Mouse (Mus musculus): Measurements from ENCODE around the gene Prkci. TPM values are rescaled to one million over a fixed set of nuclear protein-coding genes. Genes with fewer than 3 reads are reported as not detected.

Prkci gene
- polyA plus RNA-seq (2016; fragmentation: Nextera tagmentation; extraction: Ambion mirVana) = 37.7 and 39.2 TPM in 2 replicates

DNA sequence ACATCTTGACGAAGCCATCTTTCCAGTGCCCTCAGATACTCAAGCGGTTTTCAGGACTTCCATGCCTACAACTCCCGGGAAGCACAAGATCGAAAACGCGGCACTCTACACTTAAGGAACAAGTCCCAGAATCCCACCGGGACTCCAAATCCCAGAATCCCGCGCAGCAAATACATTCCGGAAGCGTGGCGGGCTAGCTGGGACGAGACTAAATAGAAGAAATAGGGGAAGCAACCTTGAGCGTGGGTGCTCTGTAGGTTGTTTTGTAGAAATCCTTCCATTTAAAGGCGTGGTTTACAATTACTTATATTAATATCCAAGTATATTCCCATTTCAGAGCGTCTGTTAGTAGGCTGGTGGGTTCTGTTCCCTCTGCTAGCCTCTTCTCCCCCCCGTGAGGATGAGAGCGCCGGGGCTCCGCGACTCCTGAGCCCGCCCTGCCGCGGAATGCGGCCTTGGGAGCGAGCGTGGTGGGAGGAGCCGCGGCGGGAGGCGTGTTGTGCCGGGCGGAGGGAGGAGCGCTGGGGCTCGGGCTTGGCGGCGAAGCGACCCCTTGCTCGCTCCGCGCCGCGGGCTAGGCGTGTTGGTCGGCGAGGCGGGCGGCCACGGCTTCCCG is at the start of gene Prkci:
TSS of gene Prkci (plus strand) at position 465 of the 616 bp plus-strand sequence.
- DNase-seq (ENCODE audit: extremely low spot score, low spot score) = peak; percentile 87
- H3K9me3 ChIP-seq = no peaks in the 10 kb centered on the region
- H3K27me3 ChIP-seq (ENCODE audit: poor library complexity, severe bottlenecking) = no peaks in the 10 kb centered on the region
- H3K4me1 ChIP-seq = peaks cover 39% of the 10 kb centered on the region
- H3K27ac ChIP-seq = peak within 1 kb of the TSS; percentile 94
- under 1% methylated on average over 50 of the region's 50 CpGs for WGBS
- no peaks in the 10 kb centered on the region for H3K36me3 ChIP-seq (replicated peaks)
- H3K4me3 ChIP-seq = peak within 1 kb of the TSS; percentile 94

DNA sequence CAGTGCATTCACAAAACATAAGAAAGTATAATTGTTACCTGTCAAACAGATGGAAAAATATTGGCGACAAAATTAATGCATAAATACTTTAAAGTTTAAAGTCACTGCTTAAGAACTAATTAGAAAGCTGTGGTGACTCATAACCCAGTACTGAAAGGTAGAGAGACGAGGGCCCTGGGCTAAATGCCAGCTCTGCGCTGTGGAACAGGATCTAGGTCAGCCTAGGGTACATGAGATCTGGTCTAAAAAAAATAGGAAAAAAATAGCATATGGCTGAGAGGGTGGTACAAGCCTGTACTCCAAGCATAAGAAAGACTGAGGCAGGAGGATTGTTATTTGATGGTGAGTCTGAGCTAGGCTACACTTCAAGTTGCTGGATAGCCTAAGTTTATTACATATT is 43.9 kb upstream of the Prkci start:
- no peaks in the 10 kb centered on the region for H3K9me3 ChIP-seq
- no peak for DNase-seq (ENCODE audit: extremely low spot score, low spot score)
- WGBS = 92% methylated on average over 3 of the region's 3 CpGs
- no peaks in the 10 kb centered on the region for H3K27me3 ChIP-seq (ENCODE audit: poor library complexity, severe bottlenecking)
- H3K4me3 ChIP-seq = no peak overlapping the region
- H3K36me3 ChIP-seq (replicated peaks) = peaks cover 86% of the 10 kb centered on the region
- no peaks in the 10 kb centered on the region for H3K4me1 ChIP-seq
- no peak overlapping the region for H3K27ac ChIP-seq

DNA sequence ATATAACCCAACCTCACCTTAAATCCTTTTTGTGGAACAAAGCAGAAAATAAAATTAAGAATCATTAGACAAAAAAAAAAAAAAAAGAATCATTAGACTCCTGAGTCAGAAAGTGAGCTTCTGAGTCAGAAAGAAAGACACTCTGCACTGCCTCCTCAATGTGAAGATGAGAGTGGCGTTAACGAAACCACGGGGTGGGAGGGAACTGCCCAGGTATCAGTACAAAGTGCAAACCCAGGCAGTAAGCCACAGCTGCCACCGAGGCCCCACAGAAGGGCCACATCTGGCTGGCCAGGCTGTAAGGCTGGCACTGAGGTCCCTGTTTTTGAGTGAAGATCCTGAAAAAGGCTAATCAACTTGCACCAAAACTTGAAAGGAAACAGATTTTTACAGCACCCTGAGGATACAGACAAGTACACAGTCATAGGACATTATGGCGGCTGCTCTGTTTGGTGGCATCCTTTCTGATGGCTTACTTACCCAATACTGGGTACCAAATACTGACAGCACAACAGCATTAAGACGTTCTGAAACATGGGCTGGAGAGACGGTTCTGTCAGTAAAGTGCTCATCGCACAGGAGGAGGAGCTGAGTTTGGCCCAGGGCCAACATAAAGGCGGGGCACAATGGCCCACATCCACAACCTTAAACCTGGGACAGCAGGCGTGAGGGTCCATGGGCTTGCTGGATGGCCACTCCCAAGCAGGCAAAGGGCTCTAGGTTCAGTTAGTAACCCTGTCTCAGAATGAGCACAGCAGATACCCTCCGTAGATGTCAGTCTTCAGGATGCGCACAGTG is 43.1 kb upstream of the Prkci start:
- 93% methylated on average over 12 of the region's 12 CpGs for WGBS
- Histone ChIP-seq H3K4me1 (no peaks in the 10 kb centered on the region), H3K4me3 (no peak overlapping the region), H3K9me3 (no peaks in the 10 kb centered on the region), H3K27ac (no peak overlapping the region), H3K36me3 (replicated peaks) (peaks cover 86% of the 10 kb centered on the region), H3K27me3 (ENCODE audit: poor library complexity, severe bottlenecking) (no peaks in the 10 kb centered on the region)
- DNase-seq (ENCODE audit: extremely low spot score, low spot score) = no peak

DNA sequence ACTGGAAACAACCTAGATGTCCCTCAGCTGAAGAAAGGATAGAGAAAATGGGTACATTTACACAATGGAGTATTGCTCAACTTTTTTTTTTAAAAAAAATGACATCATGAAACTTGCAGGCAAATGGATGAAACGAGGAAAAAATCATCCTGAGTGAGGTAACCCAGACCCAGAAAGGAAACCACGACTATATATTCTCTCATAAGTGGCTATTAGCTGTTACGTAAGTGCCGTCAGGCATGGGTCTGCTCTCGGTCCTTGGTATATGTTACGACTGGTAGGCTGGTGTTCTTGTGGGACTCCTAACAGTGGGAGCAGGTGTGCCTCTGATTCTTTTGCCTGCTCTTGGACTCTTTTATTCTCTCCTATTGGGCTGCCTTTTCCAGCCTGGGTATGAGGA is 39.2 kb upstream of the Prkci start:
- H3K9me3 ChIP-seq = no peaks in the 10 kb centered on the region
- no peak overlapping the region for H3K4me3 ChIP-seq
- 95% methylated on average over 6 of the region's 6 CpGs for WGBS
- peaks cover 91% of the 10 kb centered on the region for H3K36me3 ChIP-seq (replicated peaks)
- H3K27me3 ChIP-seq (ENCODE audit: poor library complexity, severe bottlenecking) = no peaks in the 10 kb centered on the region
- H3K27ac ChIP-seq = no peak overlapping the region
- DNase-seq (ENCODE audit: extremely low spot score, low spot score) = no peak
- peaks cover 12% of the 10 kb centered on the region for H3K4me1 ChIP-seq

DNA sequence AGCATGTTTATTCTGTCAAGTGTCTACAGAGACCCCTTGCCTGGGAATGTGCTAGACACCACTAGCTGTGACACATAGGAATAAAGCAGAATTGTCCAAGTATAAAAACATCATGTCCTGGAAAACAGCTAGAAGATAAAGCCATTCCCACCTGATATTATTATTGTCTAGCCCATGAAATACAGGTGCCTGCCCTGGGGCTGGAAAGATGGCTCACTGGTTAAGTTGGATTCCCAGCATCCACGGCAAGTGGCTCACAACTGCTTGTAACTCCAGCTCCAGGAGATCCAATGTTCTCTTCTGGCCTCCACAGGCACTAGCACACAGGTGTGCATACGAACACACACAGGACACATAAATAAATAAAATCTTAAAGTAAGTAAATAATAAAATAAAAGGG is 36.8 kb upstream of the Prkci start:
- H3K4me3 ChIP-seq = no peak overlapping the region
- H3K27me3 ChIP-seq (ENCODE audit: poor library complexity, severe bottlenecking) = no peaks in the 10 kb centered on the region
- H3K4me1 ChIP-seq = peaks cover 12% of the 10 kb centered on the region
- peaks cover 96% of the 10 kb centered on the region for H3K36me3 ChIP-seq (replicated peaks)
- WGBS = 79% methylated on average over 2 of the region's 2 CpGs
- no peak overlapping the region for H3K27ac ChIP-seq
- H3K9me3 ChIP-seq = peaks cover 8% of the 10 kb centered on the region; the same call in 1 of the 2 replicates
- DNase-seq (ENCODE audit: extremely low spot score, low spot score) = no peak

DNA sequence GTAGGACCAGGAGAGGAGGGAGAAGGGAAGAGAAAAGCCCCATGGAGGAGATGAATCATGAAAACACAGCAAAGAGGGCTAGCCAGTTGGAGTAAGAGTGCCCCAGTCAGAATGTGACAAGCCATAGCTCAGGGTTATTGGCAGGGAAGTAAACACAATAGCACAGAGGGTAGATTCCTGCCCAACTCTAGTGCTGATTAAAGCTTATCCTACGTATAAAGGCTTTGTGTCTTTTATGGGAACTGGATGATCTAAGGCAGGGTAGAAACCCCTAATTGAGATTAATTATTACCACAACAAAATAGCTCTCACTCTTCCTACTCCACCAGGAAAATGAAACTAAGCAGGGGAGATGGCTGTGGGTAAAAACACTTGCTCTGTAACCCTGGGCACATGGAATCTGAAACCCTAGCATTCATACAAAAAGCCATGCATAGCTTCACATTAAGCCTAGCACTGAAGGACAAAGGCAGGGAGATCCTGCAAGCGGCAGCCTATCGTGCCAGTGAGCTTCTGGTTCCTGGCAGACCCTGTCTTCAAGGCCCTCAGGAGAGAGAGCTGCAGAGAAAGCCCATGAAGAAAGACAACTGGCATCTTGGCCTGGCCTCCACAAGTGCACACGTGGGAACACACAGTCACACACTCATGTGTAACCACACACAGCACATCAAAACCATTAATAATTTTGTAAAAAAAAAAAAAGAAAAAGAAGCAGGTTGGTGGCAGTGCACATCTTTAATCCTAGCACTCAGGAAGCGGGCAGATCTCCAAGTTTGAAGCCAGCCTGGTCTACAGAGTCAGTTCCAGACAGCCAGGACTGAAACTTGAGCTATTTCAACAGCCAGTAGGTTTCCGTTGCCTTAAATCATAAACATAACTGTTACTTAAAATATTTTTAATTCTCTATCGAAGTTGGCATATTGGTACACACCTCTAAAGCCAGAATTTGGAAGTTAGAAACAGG is 35.4 kb upstream of the Prkci start:
- no peak overlapping the region for H3K4me3 ChIP-seq
- 78% methylated on average over 7 of the region's 7 CpGs for WGBS
- peaks cover 8% of the 10 kb centered on the region; the same call in 1 of the 2 replicates for H3K9me3 ChIP-seq
- H3K27me3 ChIP-seq (ENCODE audit: poor library complexity, severe bottlenecking) = no peaks in the 10 kb centered on the region
- peaks cover 96% of the 10 kb centered on the region for H3K36me3 ChIP-seq (replicated peaks)
- peaks cover 12% of the 10 kb centered on the region for H3K4me1 ChIP-seq
- DNase-seq (ENCODE audit: extremely low spot score, low spot score) = no peak
- 0 out of 2 replicates have a peak overlapping the region, but pooled peaks have one; percentile 9 for H3K27ac ChIP-seq

DNA sequence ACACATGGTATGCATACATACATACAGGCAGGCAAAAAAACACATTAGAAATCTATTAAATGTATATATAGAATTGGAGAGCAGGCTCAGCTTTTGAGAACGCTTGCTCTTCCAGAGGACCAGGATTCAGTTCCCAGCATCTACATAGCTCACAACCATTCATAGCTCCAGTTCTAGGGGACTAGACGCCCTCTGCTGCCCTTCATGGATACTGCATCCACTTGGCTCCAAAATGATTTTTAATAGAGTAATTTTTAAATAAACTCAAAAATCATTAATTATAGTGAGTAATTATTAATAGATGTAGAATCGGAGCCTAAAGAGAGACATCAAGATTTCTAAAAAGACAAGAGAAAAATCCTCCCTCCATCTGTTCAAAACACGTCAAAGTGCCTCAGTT is 32.4 kb upstream of the Prkci start:
- Histone ChIP-seq H3K4me1 (peaks cover 16% of the 10 kb centered on the region), H3K4me3 (no peak overlapping the region), H3K27me3 (ENCODE audit: poor library complexity, severe bottlenecking) (no peaks in the 10 kb centered on the region), H3K9me3 (peaks cover 8% of the 10 kb centered on the region; the same call in 1 of the 2 replicates), H3K36me3 (replicated peaks) (peaks cover 76% of the 10 kb centered on the region), H3K27ac (no peak overlapping the region)
- no peak for DNase-seq (ENCODE audit: extremely low spot score, low spot score)
- 94% methylated on average over 4 of the region's 4 CpGs for WGBS

DNA sequence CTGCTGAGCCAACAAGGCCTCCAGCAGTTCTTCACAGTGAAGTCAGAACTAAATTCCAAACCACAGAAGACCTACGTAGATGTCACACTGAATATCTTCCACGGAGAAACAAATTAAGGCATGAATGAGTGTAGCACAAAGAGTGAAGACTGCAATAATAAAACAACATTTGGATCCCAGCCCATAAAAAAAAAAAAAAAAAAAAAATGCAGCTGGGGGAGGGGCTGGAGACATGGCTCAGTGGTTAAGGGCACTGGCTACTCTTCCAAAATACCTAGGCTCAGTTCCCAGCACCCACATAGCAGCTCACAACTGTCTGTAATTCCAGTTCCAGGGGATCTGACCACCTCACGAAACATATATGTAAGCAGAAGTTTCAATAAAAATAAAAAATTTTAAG is 31.3 kb upstream of the Prkci start:
- no peaks in the 10 kb centered on the region for H3K27me3 ChIP-seq (ENCODE audit: poor library complexity, severe bottlenecking)
- WGBS = 90% methylated on average over 3 of the region's 3 CpGs
- H3K36me3 ChIP-seq (replicated peaks) = peaks cover 65% of the 10 kb centered on the region
- H3K4me3 ChIP-seq = no peak overlapping the region
- H3K27ac ChIP-seq = no peak overlapping the region
- peaks cover 23% of the 10 kb centered on the region for H3K4me1 ChIP-seq
- peaks cover 8% of the 10 kb centered on the region; the same call in 1 of the 2 replicates for H3K9me3 ChIP-seq
- DNase-seq (ENCODE audit: extremely low spot score, low spot score) = no peak

DNA sequence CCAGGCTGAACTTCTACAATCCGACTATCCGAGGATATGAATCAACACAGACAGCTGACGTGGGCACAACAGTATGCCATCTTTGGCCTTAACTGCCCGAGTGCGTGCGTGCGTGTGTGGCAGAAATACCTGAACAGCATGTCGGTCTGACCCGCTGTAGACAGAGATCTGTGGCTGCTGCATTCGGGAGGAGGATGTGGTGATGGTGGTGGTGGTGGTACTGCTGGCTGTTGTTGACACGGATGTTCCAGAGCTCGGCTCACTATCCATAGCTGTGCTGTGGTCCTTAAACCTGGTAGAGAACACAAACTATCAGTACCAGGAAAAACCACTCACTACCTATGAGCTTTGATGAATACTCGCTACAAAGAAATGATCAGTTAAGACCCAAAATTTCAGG is 29.9 kb upstream of the Prkci start:
- no peak for DNase-seq (ENCODE audit: extremely low spot score, low spot score)
- Histone ChIP-seq H3K4me3 (no peak overlapping the region), H3K27me3 (ENCODE audit: poor library complexity, severe bottlenecking) (no peaks in the 10 kb centered on the region), H3K36me3 (replicated peaks) (peaks cover 51% of the 10 kb centered on the region), H3K9me3 (peaks cover 8% of the 10 kb centered on the region; the same call in 1 of the 2 replicates), H3K4me1 (peaks cover 21% of the 10 kb centered on the region), H3K27ac (no peak overlapping the region)
- WGBS = 96% methylated on average over 13 of the region's 13 CpGs

DNA sequence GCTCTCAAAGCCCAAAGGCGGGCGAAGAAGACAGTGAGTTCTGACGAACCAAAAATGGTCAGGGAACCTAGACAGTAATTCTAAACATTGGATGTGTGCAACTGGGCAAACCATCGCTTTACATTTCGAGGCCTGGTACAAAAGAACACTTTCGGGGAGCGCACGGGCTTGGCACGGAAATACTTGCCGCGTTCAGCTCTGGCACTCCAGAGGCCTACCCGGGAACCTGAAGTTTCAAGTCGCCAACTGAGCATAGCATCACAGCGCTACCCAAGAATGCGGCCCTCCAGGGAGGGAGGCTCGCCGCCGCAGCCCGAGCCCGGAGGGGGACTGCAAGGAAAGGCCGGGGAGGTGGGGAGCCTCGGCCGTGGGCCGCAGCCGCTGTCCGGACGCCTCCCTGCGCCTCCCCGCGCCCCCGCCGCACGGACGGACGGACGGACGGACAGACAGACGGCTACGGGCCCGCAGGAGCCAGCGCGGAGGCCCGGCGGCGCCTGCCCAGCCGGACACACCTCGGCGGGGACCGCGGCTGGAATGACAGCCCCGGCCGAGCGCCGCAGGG is 26.9 kb upstream of the Prkci start:
- Histone ChIP-seq H3K9me3 (no peaks in the 10 kb centered on the region), H3K4me3 (peak overlapping the region; percentile 99), H3K27me3 (ENCODE audit: poor library complexity, severe bottlenecking) (no peaks in the 10 kb centered on the region), H3K4me1 (peaks cover 21% of the 10 kb centered on the region), H3K27ac (peak overlapping the region; percentile 94), H3K36me3 (replicated peaks) (peaks cover 26% of the 10 kb centered on the region)
- WGBS = under 1% methylated on average over 52 of the region's 54 CpGs
- peak; percentile 60 for DNase-seq (ENCODE audit: extremely low spot score, low spot score)

DNA sequence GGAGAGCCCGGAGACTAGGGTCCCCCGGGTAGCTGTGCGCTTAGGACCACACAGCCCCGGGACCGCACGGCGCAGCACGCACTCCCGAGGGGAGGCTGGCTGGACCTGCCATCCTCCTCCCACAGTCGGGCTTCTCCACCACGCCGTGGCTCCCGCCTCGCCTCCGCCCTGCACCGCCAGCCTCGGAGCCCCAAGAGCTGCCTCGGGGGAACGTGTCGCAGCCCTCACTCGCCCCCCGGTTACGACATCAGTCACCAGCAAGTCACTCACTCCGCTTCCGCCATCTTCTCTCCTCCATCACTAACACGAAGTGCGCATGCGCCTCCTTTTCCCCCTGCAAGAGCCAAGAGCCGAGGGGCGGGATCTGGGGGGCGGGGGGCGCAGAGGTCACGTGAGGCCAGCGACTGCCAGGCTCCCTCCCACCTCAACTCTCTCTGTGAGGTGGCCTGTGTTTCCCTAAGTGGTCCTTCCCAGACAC is 26.4 kb upstream of the Prkci start, which contains the start of gene Phc3:
TSS of gene Phc3 (minus strand) at position 312 of the 478 bp plus-strand sequence.
- H3K27ac ChIP-seq = peak within 1 kb of the TSS; percentile 94
- H3K27me3 ChIP-seq (ENCODE audit: poor library complexity, severe bottlenecking) = no peaks in the 10 kb centered on the region
- H3K9me3 ChIP-seq = no peaks in the 10 kb centered on the region
- H3K36me3 ChIP-seq (replicated peaks) = peaks cover 20% of the 10 kb centered on the region
- peaks cover 21% of the 10 kb centered on the region for H3K4me1 ChIP-seq
- under 1% methylated on average over 34 of the region's 34 CpGs for WGBS
- H3K4me3 ChIP-seq = peak within 1 kb of the TSS; percentile 99
- peak; percentile 97 for DNase-seq (ENCODE audit: extremely low spot score, low spot score)

Measured in forebrain, embryonic 10.5 days (tissue).